Mouse (Mus musculus) 3T3-L1 (cell line): ENCODE measurements around the gene Igsf3.
A peak's percentile ranks its signal among the peaks of the same experiment; 100 is the strongest.

Experiments used
- DNase-seq: peaks from one replicate; pipeline ENCODE4 v3.0.0-alpha.2; 2015; ENCODE audit warnings: low read depth, low spot score

Gene Igsf3

GRCm38 (mm10) chr3:101444437-101444836 lies 67.6 kb downstream of the Igsf3 start:
- no peak for DNase-seq

GRCm38 (mm10) chr3:101447239-101447638 lies 70.4 kb downstream of the Igsf3 start:
- DNase-seq, result no peak

GRCm38 (mm10) chr3:101448765-101449164 lies 71.9 kb downstream of the Igsf3 start:
- peak; percentile 61 for DNase-seq

GRCm38 (mm10) chr3:101450811-101451428 lies 74.0 kb downstream of the Igsf3 start:
- no peak for DNase-seq

- DNase-seq, result no peak
Measured at GRCm38 (mm10) chr3:101460618-101461017, 83.7 kb downstream of the Igsf3 start.

- DNase-seq, result no peak
Measured at GRCm38 (mm10) chr3:101461046-101461445, 84.2 kb downstream of the Igsf3 start.

- DNase-seq, result peak; percentile 59
Measured at GRCm38 (mm10) chr3:101461816-101462215, 84.9 kb downstream of the Igsf3 start.

- DNase-seq, result peak; percentile 89
Measured at GRCm38 (mm10) chr3:101462294-101462693, 85.4 kb downstream of the Igsf3 start.

GRCm38 (mm10) chr3:101463491-101463890 lies 86.6 kb downstream of the Igsf3 start:
- DNase-seq, result no peak

- DNase-seq, result no peak
Measured at GRCm38 (mm10) chr3:101469675-101470074, 92.8 kb downstream of the Igsf3 start.

- DNase-seq, result no peak
Measured at GRCm38 (mm10) chr3:101471881-101472280, 95.0 kb downstream of the Igsf3 start.

- no peak for DNase-seq
Measured at GRCm38 (mm10) chr3:101481951-101482350, 105.1 kb downstream of the Igsf3 start.

GRCm38 (mm10) chr3:101483256-101483983 lies 106.5 kb downstream of the Igsf3 start:
- no peak for DNase-seq

GRCm38 (mm10) chr3:101486054-101486765 lies 109.3 kb downstream of the Igsf3 start:
- no peak for DNase-seq

GRCm38 (mm10) chr3:101487436-101487835 lies 110.6 kb downstream of the Igsf3 start:
- DNase-seq, result no peak

- DNase-seq, result no peak
Measured at GRCm38 (mm10) chr3:101488204-101488603, 111.3 kb downstream of the Igsf3 start.

GRCm38 (mm10) chr3:101490515-101490914 lies 113.6 kb downstream of the Igsf3 start:
- no peak for DNase-seq

GRCm38 (mm10) chr3:101492908-101493307 lies 116.0 kb downstream of the Igsf3 start:
- DNase-seq, result no peak

GRCm38 (mm10) chr3:101493937-101494459 lies 117.1 kb downstream of the Igsf3 start:
- DNase-seq, result peak; percentile 96

GRCm38 (mm10) chr3:101497432-101498030 lies 120.6 kb downstream of the Igsf3 start:
- DNase-seq, result no peak

GRCm38 (mm10) chr3:101499906-101500305 lies 123.0 kb downstream of the Igsf3 start:
- DNase-seq, result no peak
